In genomic region chr4:126752608-126753141, GRCm38 (mm10) we compare ENCODE assay signal across 7 mouse cellular contexts. TPM values are rescaled to one million over a fixed set of nuclear protein-coding genes. Genes with fewer than 3 reads are reported as not detected.
DNase-seq lines count a peak whose midpoint lies in the region; ATAC-seq and TF ChIP-seq lines count a peak whose summit lies in the region.

No protein-coding gene starts in this region.

- DNase-seq in layer of hippocampus, adult 9-11 months = peak; percentile 44
- no peak for DNase-seq in layer of hippocampus, postnatal 36 days
- DNase-seq in NIH3T3 (ENCODE audit: low read depth) = peak; percentile 40
- DNase-seq in cerebellum, adult 2 months = peak; percentile 72
- DNase-seq in heart, postnatal 0 days (ENCODE audit: low spot score) = no peak
- DNase-seq in lung, postnatal 0 days (ENCODE audit: low spot score) = peak; percentile 29

- peak overlapping the region; percentile 90 for H3K4me2 ChIP-seq in heart, postnatal 0 days (ENCODE audit: low read depth, low read length)
- peak overlapping the region; percentile 96 for H3K4me2 ChIP-seq in lung, postnatal 0 days (replicated peaks; ENCODE audit: low read depth, low read length)

- H3K4me3 ChIP-seq in cerebellum, adult 2 months (replicated peaks; ENCODE audit: insufficient read depth, low read depth, low read length) = peak overlapping the region; percentile 96
- peak overlapping the region; percentile 95 for H3K4me3 ChIP-seq in heart, postnatal 0 days (ENCODE audit: low read depth, low read length)
- peak overlapping the region; percentile 86 for H3K4me3 ChIP-seq in lung, postnatal 0 days (ENCODE audit: low read depth, low read length)
- peak overlapping the region; percentile 94 for H3K4me3 ChIP-seq in small intestine, adult 2 months (ENCODE audit: low read depth, low read length)

- no peak for TF ChIP-seq CTCF in cerebellum, adult 2 months (IDR thresholded peaks at IDR 0.05; ENCODE audit: borderline replicate concordance, insufficient read depth, low read depth, low read length)
- no peak for TF ChIP-seq CTCF in heart, postnatal 0 days (IDR thresholded peaks at IDR 0.05; ENCODE audit: low read depth)
- TF ChIP-seq CTCF in lung, postnatal 0 days (IDR thresholded peaks at IDR 0.05) = no peak
- no peak for TF ChIP-seq CTCF in small intestine, adult 2 months (IDR thresholded peaks at IDR 0.05; ENCODE audit: extremely low read depth, insufficient read length, insufficient replicate concordance, low read depth, low read length)

- H3K27me3 ChIP-seq in cerebellum, adult 2 months (ENCODE audit: control insufficient read depth, insufficient read depth, low read length) = no peaks in the 10 kb centered on the region
- H3K27me3 ChIP-seq in heart, postnatal 0 days (ENCODE audit: control insufficient read depth, insufficient read depth, low read length) = no peaks in the 10 kb centered on the region
- no peaks in the 10 kb centered on the region for H3K27me3 ChIP-seq in lung, postnatal 0 days (replicated peaks; ENCODE audit: insufficient read depth, low read length)
- no peaks in the 10 kb centered on the region for H3K27me3 ChIP-seq in small intestine, adult 2 months (ENCODE audit: control insufficient read depth, insufficient read depth, low read length)

- TF ChIP-seq POLR2A in cerebellum, adult 2 months (IDR thresholded peaks at IDR 0.05; ENCODE audit: borderline replicate concordance, insufficient read depth, low read length) = no peak
- no peak for TF ChIP-seq POLR2A in small intestine, adult 2 months (IDR thresholded peaks at IDR 0.05; ENCODE audit: low read depth, low read length)

- peak overlapping the region; percentile 97 for H3K27ac ChIP-seq in cerebellum, adult 2 months (ENCODE audit: insufficient read depth, low read length)
- peak overlapping the region; percentile 87 for H3K27ac ChIP-seq in heart, postnatal 0 days (ENCODE audit: low read depth)
- H3K27ac ChIP-seq in lung, postnatal 0 days (ENCODE audit: low read length) = no peak overlapping the region
- H3K27ac ChIP-seq in small intestine, adult 2 months (ENCODE audit: insufficient read depth, low read depth, low read length) = no peak overlapping the region

- peaks cover 11% of the 10 kb centered on the region; the same call in 1 of the 2 replicates for H3K36me3 ChIP-seq in heart, postnatal 0 days (replicated peaks; ENCODE audit: control insufficient read depth, insufficient read depth, low read length)
- peaks cover 11% of the 10 kb centered on the region; the same call in 1 of the 2 replicates for H3K36me3 ChIP-seq in lung, postnatal 0 days (ENCODE audit: insufficient read depth, low read length)
- peaks cover 11% of the 10 kb centered on the region; the same call in 1 of the 2 replicates for H3K36me3 ChIP-seq in small intestine, adult 2 months (ENCODE audit: control insufficient read depth, insufficient read depth, low read length)

- peak overlapping the region; percentile 67 for H3K9ac ChIP-seq in heart, postnatal 0 days (replicated peaks; ENCODE audit: low read depth, low read length)
- peak overlapping the region; percentile 76 for H3K9ac ChIP-seq in lung, postnatal 0 days (replicated peaks; ENCODE audit: low read depth)

- no peak for ATAC-seq in heart, postnatal 0 days (ENCODE audit: insufficient read depth, low read depth)
- ATAC-seq in lung, postnatal 0 days = no peak; the same call in 1 of the 2 replicates

- no peak for TF ChIP-seq EP300 in heart, postnatal 0 days (IDR thresholded peaks at IDR 0.05; ENCODE audit: low read depth)
- TF ChIP-seq EP300 in lung, postnatal 0 days (IDR thresholded peaks at IDR 0.05) = no peak

- no peaks in the 10 kb centered on the region for H3K9me3 ChIP-seq in heart, postnatal 0 days (replicated peaks; ENCODE audit: control insufficient read depth, low read length)
- H3K9me3 ChIP-seq in lung, postnatal 0 days (ENCODE audit: low read length) = no peaks in the 10 kb centered on the region

- H3K4me1 ChIP-seq in cerebellum, adult 2 months (ENCODE audit: control insufficient read depth, insufficient read depth, low read length) = peaks cover 22% of the 10 kb centered on the region
- H3K4me1 ChIP-seq in heart, postnatal 0 days (ENCODE audit: control insufficient read depth, insufficient read depth) = peaks cover 24% of the 10 kb centered on the region
- peaks cover 18% of the 10 kb centered on the region; the same call in 1 of the 2 replicates for H3K4me1 ChIP-seq in lung, postnatal 0 days (ENCODE audit: insufficient read depth, low read depth, low read length)
- peaks cover 16% of the 10 kb centered on the region for H3K4me1 ChIP-seq in small intestine, adult 2 months (ENCODE audit: control insufficient read depth, insufficient read depth, insufficient read length, low read length)

- WGBS in cerebellum, adult 2 months = under 1% methylated on average over 23 of the region's 23 CpGs
- WGBS in heart, postnatal 0 days = under 1% methylated on average over 23 of the region's 23 CpGs
- WGBS in lung, postnatal 0 days = 2% methylated on average over 22 of the region's 23 CpGs
- under 1% methylated on average over 23 of the region's 23 CpGs for WGBS in small intestine, adult 2 months

RNA-seq across cellular contexts. Expression of gene Ncdn, which starts 0.6 kb away (rescaled TPM):
- total RNA-seq in layer of hippocampus, postnatal 36 days (2021) = 1,000 to 10,000 TPM; 1,851 to 1,927 TPM
- polyA plus RNA-seq in cerebellum, adult 2 months (2012; rRNA removed) = 546 and 554 TPM in 2 replicates
- 29.0 and 36.2 TPM in 2 replicates for total RNA-seq in heart, postnatal 0 days (2014; rRNA removed; ENCODE audit: low replicate concordance)
- 11.0 TPM in 2 replicates for polyA plus RNA-seq in heart, postnatal 0 days (2015; fragmentation: Nextera tagmentation; extraction: Ambion mirVana)
- polyA plus RNA-seq in lung, postnatal 0 days (2015; fragmentation: Nextera tagmentation; extraction: Ambion mirVana) = 12.3 and 12.4 TPM in 2 replicates
- 15.7 and 27.2 TPM in 2 replicates for polyA plus RNA-seq in small intestine, adult 2 months (2012; rRNA removed)

RNA-seq across cellular contexts. Expression of gene AU040320, which starts 0.7 kb away (rescaled TPM):
- 10 to 100 TPM; 65.6 to 66.1 TPM for total RNA-seq in layer of hippocampus, postnatal 36 days (2021)
- polyA plus RNA-seq in cerebellum, adult 2 months (2012; rRNA removed) = 51.0 and 51.2 TPM in 2 replicates
- total RNA-seq in heart, postnatal 0 days (2014; rRNA removed; ENCODE audit: low replicate concordance) = 50.6 and 69.0 TPM in 2 replicates
- 15.7 and 16.6 TPM in 2 replicates for polyA plus RNA-seq in heart, postnatal 0 days (2015; fragmentation: Nextera tagmentation; extraction: Ambion mirVana)
- 20.8 and 22.2 TPM in 2 replicates for polyA plus RNA-seq in lung, postnatal 0 days (2015; fragmentation: Nextera tagmentation; extraction: Ambion mirVana)
- polyA plus RNA-seq in small intestine, adult 2 months (2012; rRNA removed) = 82.5 and 182 TPM in 2 replicates

RNA-seq across cellular contexts. Expression of gene Tfap2e, which starts 16.6 kb away (rescaled TPM):
- not detected for total RNA-seq in layer of hippocampus, postnatal 36 days (2021)
- polyA plus RNA-seq in cerebellum, adult 2 months (2012; rRNA removed) = not detected in 2 replicates
- not detected in 2 replicates for total RNA-seq in heart, postnatal 0 days (2014; rRNA removed; ENCODE audit: low replicate concordance)
- polyA plus RNA-seq in heart, postnatal 0 days (2015; fragmentation: Nextera tagmentation; extraction: Ambion mirVana) = not detected in 2 replicates
- not detected in 2 replicates for polyA plus RNA-seq in lung, postnatal 0 days (2015; fragmentation: Nextera tagmentation; extraction: Ambion mirVana)
- polyA plus RNA-seq in small intestine, adult 2 months (2012; rRNA removed) = not detected in 2 replicates

Comparison
In these comparisons a context has a peak if more than half of its experiments do, and no peak if none do; other contexts are left out.
1. DNase-seq: peak in layer of hippocampus, adult 9-11 months (single experiment), NIH3T3 (single experiment), cerebellum, adult 2 months (2 of 2) and lung, postnatal 0 days (single experiment); none in layer of hippocampus, postnatal 36 days (0 of 2) and heart, postnatal 0 days (single experiment).
2. H3K27ac ChIP-seq: peak in cerebellum, adult 2 months (single experiment) and heart, postnatal 0 days (single experiment); none in lung, postnatal 0 days (single experiment) and small intestine, adult 2 months (single experiment).
3. RNA of gene Ncdn, which starts 0.6 kb away (polyA plus RNA-seq): 546 to 554 TPM in cerebellum, adult 2 months; 15.7 to 27.2 TPM in small intestine, adult 2 months, 12.3 to 12.4 TPM in lung, postnatal 0 days and 11.0 TPM in heart, postnatal 0 days; every median in the first group is over 10 times any median in the second.
4. Peak in every context shown above with its lines, with median percentiles within 50 percentile points of each other: H3K4me3 ChIP-seq.